Mouse (Mus musculus): Measurements from ENCODE around the gene Pink1.

The Pink1 gene

GRCm38 (mm10) chr4:138272011-138272997 lies 53.8 kb downstream of the Pink1 start:
- in situ Hi-C loops (cut with MboI, MseI) = no loop called here

GRCm38 (mm10) chr4:138267869-138268268 lies 58.2 kb downstream of the Pink1 start:
- in situ Hi-C loops (cut with MboI, MseI) = no loop called here

Data from T-helper 17 cell (primary cell).